ENCODE assay signal across 16 mouse cellular contexts in the genomic region with DNA sequence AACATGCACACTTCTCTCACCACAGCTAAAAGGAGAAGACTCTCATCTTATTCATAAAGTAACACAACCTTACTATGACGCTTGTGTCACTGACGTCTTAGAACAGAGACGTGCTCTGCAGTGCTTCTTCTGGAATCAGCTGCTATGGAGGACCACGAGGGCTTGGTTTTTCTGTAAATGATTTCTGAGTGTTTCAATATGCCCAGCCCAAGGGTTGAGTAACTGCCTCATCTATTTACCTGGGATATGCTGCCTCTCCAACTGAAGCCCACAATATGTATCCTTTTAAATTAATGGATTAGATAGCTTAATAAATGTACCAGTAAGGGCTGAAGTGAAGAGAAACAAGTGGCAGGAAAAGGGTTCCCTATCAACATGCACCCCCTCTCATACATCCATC.
"Had no signal": no experiment of that assay in that cellular context is flagged by ENCODE, and none has a peak within 500 bp of the region (broad histone marks: within the 10 kb centered on the region; RNA-seq: fewer than 3 reads in every experiment).

No protein-coding gene starts in this region.

- H3K4me2 ChIP-seq: neural tube, embryonic 13.5 days; neural tube, embryonic 15.5 days; stomach, embryonic 15.5 days had no signal

- DNase-seq: retina, postnatal 1 day; right cerebral cortex, adult 18-20 months; right cerebral cortex, postnatal 14 days; right cerebral cortex, postnatal 25 days; right cerebral cortex, postnatal 4 days; spleen, adult 18-20 months; thymus, adult 18-20 months; thymus, adult 2 months; thymus, postnatal 14 days; thymus, postnatal 25 days; thymus, postnatal 36 days; thymus, postnatal 4 days had no signal

- H3K9me3 ChIP-seq: neural tube, embryonic 13.5 days; neural tube, embryonic 15.5 days; stomach, embryonic 15.5 days had no signal

- H3K36me3 ChIP-seq: neural tube, embryonic 13.5 days; neural tube, embryonic 15.5 days; stomach, embryonic 15.5 days had no signal

- H3K27ac ChIP-seq: neural tube, embryonic 13.5 days; neural tube, embryonic 15.5 days; stomach, embryonic 15.5 days; stomach, postnatal 0 days had no signal

- H3K9ac ChIP-seq: neural tube, embryonic 13.5 days; neural tube, embryonic 15.5 days; stomach, embryonic 15.5 days had no signal

- H3K4me1 ChIP-seq: neural tube, embryonic 13.5 days; neural tube, embryonic 15.5 days; stomach, embryonic 15.5 days had no signal

- H3K4me3 ChIP-seq: neural tube, embryonic 13.5 days; neural tube, embryonic 15.5 days; stomach, embryonic 15.5 days had no signal

- H3K27me3 ChIP-seq: neural tube, embryonic 13.5 days; neural tube, embryonic 15.5 days; stomach, embryonic 15.5 days had no signal
